Mouse (Mus musculus) MEL (cell line): ENCODE measurements at regions not wholly inside any gene's neighbourhood (a gene's known extent, or its start where the extent isn't known, plus 50 kb on each side); places are given as distances from the start of the nearest gene placed in this dataset.

Experiments used
- CTCF ChIP-seq, 3 experiments: IDR thresholded peaks in 2 of 3; conservative IDR thresholded peaks in 1 of 3; 2 replicates each; pipeline ENCODE4 v1.5.1; 2011 to 2012; ENCODE audit warnings: low read length in 3 of 3, low read depth in 2 of 3, mild to moderate bottlenecking in 2 of 3, improper control_type of control experiment in 1 of 3, inconsistent platforms in 1 of 3, mixed read lengths in 1 of 3, moderate library complexity in 1 of 3; ENCODE audit not compliant: control insufficient read depth in 1 of 3, insufficient read depth in 1 of 3, poor library complexity in 1 of 3, severe bottlenecking in 1 of 3
- E2F4 ChIP-seq: IDR thresholded peaks from 2 replicates; pipeline ENCODE4 v1.6.1; 2011; ENCODE audit warnings: low read depth, low read length, improper control_type of control experiment, borderline replicate concordance
- EP300 ChIP-seq, 2 experiments: IDR thresholded peaks; 2 replicates each; pipeline ENCODE4 v1.6.1; 2011; ENCODE audit warnings: improper control_type of control experiment in 2 of 2, low read length in 2 of 2, low read depth in 1 of 2, mild to moderate bottlenecking in 1 of 2
- GABPA ChIP-seq: IDR thresholded peaks from 2 replicates; pipeline ENCODE4 v1.6.1; 2012; ENCODE audit warnings: low read depth, mild to moderate bottlenecking, inconsistent platforms, low read length, improper control_type of control experiment, moderate library complexity
- HCFC1 ChIP-seq: IDR thresholded peaks from 2 replicates; pipeline ENCODE4 v1.6.1; 2012; ENCODE audit warnings: low read depth, mild to moderate bottlenecking, inconsistent platforms, low read length, improper control_type of control experiment, moderate library complexity
- KAT2A ChIP-seq: conservative IDR thresholded peaks from 2 replicates; pipeline ENCODE4 v1.6.1; 2012; ENCODE audit warnings: low read depth, low read length, improper control_type of control experiment, inconsistent platforms
- POLR2AphosphoS2 ChIP-seq: IDR thresholded peaks from 2 replicates; pipeline ENCODE4 v1.6.1; 2011; ENCODE audit warnings: low read length, improper control_type of control experiment
- POLR2AphosphoS5 ChIP-seq: IDR thresholded peaks from 2 replicates; pipeline ENCODE4 v1.6.1; 2012; ENCODE audit warnings: low read depth, borderline replicate concordance, mild to moderate bottlenecking, inconsistent platforms, low read length, moderate library complexity, mixed read lengths
- ZC3H11A ChIP-seq: IDR thresholded peaks from 2 replicates; pipeline ENCODE4 v1.6.1; 2012; ENCODE audit warnings: low read depth, mild to moderate bottlenecking, inconsistent platforms, low read length, improper control_type of control experiment

DNA sequence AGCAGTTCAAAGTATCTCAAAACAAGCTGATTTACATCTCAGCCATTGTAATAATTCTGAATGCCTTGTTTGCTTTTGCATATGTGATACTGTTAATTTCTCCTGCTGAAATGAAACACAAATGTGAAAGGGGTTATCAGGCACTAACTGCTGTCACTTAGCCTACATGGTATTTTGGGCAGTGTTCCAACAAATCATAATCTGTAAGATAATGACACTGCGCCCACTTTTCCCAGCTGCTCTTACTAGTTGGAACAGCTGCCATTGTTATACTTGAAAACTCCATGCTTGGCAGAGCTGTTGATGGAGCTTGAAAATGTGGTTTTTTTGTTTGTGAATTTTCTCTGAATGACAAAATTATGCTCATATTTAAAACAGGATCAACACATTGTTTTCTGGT, 486.4 kb upstream of the Slc10a2 start:
- TF ChIP-seq E2F4 (no peak), ZC3H11A (no peak), KAT2A (no peak), POLR2AphosphoS2 (no peak), POLR2AphosphoS5 (no peak), CTCF (IDR thresholded peaks at IDR 0.05 in 2 of 3, conservative IDR thresholded peaks at IDR 0.05 in 1 of 3; ENCODE audit: control insufficient read depth in 1 of 3, insufficient read depth in 1 of 3, low read depth in 2 of 3, low read length in 3 of 3, poor library complexity in 1 of 3, severe bottlenecking in 1 of 3) (no peak), GABPA (no peak), EP300 (IDR thresholded peaks at IDR 0.05; ENCODE audit: low read depth in 1 of 2, low read length in 2 of 2) (no peak), HCFC1 (no peak)
